Mouse (Mus musculus) G1E (cell line): ENCODE measurements around the gene Rd3. TPM values are rescaled to one million over a fixed set of nuclear protein-coding genes. Genes with fewer than 3 reads are reported as not detected.

Experiments used
- ATAC-seq: 2 replicates; pipeline ENCODE4 v1.8.0; 2016; ENCODE audit warnings: mild to moderate bottlenecking; ENCODE audit not compliant: insufficient number of reproducible peaks, poor library complexity, low FRiP score, severe bottlenecking; ENCODE audit errors: extremely low read depth
- DNase-seq: peaks from one replicate; pipeline ENCODE4 v3.0.0; 2012; ENCODE audit warnings: low spot score
- H3K27me3 ChIP-seq: 2 replicates; pipeline ENCODE4 v1.6.1; 2012; ENCODE audit warnings: mild to moderate bottlenecking, low read length, inconsistent platforms; ENCODE audit not compliant: insufficient read depth
- H3K36me3 ChIP-seq: replicated peaks from 2 replicates; pipeline ENCODE3; 2012; ENCODE audit warnings: mild to moderate bottlenecking, inconsistent platforms
- H3K4me1 ChIP-seq: 2 replicates; pipeline ENCODE4 v1.6.1; 2012; ENCODE audit warnings: low read depth, low read length, inconsistent platforms, mixed read lengths; ENCODE audit not compliant: insufficient read depth
- H3K4me3 ChIP-seq: 2 replicates; pipeline ENCODE4 v1.5.1; 2012; ENCODE audit warnings: low read depth, mild to moderate bottlenecking, inconsistent platforms, low read length, moderate library complexity, mixed read lengths
- H3K9me3 ChIP-seq: replicated peaks from 2 replicates; pipeline ENCODE4 v1.6.1; 2012; ENCODE audit warnings: inconsistent platforms
- CTCF ChIP-seq: IDR thresholded peaks from 2 replicates; pipeline ENCODE4 v1.5.1; 2012; ENCODE audit warnings: low read depth, low read length, inconsistent platforms, mixed read lengths
- GATA1 ChIP-seq: IDR thresholded peaks from 2 replicates; pipeline ENCODE4 v1.6.1; 2012; ENCODE audit warnings: borderline replicate concordance, low read length, inconsistent platforms, mixed read lengths
- GATA2 ChIP-seq: IDR thresholded peaks from 2 replicates; pipeline ENCODE4 v1.6.1; 2012; ENCODE audit warnings: low read depth, low read length, inconsistent platforms, borderline replicate concordance
- POLR2AphosphoS5 ChIP-seq: IDR thresholded peaks from 2 replicates; pipeline ENCODE4 v1.6.1; 2012; ENCODE audit warnings: low read depth, low read length, inconsistent platforms; ENCODE audit not compliant: insufficient replicate concordance
- TAL1 ChIP-seq: conservative IDR thresholded peaks from 2 replicates; pipeline ENCODE4 v1.6.1; 2012; ENCODE audit warnings: low read depth, low read length, inconsistent platforms, mixed read lengths
- polyA plus RNA-seq: library from polyadenylated mRNA; stranded (reverse); fragments of >175 nt; gene quantifications from 2 replicates; pipeline ENCODE4 v1.2.3, GENCODE M21; 2012
- total RNA-seq, 2 experiments: library from RNA; stranded (forward) in 1 of 2; stranded (reverse) in 1 of 2; fragments of 200-1000 nt in 1 of 2; fragments of >200 nt in 1 of 2; fragmentation: Nextera tagmentation in 1 of 2; gene quantifications; 2 replicates each; pipeline ENCODE4 v1.2.3; 2014 to 2017

The Rd3 gene
- total and polyA plus RNA-seq, 3 experiments = not detected

DNA sequence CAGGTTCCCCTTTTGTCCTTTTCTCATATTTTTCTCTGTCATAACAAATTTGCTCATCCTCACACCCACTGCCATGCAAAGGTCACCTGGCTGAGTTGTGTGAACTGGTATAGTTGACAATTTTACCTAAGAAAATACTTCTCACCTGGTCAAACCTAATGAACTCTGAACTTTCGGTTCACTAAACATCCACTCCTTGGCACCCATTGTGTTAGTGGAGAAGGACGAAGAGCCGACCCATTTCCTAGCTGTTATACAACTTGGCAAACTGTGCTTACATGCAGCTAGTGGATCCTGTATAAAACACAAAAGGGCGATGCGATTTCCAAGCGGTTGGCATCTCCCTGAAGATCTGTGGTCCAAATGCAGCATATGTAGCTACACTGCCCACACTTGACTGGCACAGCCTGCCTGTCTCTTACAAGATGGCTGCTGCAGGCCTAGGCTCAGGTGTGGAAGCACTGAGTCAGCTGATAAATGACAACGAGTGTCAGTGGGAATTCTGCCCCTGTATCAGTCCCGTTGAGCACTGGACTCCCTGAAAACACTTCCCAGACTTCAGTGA, 19.5 kb downstream of the Rd3 start:
- no peak for ATAC-seq

DNA sequence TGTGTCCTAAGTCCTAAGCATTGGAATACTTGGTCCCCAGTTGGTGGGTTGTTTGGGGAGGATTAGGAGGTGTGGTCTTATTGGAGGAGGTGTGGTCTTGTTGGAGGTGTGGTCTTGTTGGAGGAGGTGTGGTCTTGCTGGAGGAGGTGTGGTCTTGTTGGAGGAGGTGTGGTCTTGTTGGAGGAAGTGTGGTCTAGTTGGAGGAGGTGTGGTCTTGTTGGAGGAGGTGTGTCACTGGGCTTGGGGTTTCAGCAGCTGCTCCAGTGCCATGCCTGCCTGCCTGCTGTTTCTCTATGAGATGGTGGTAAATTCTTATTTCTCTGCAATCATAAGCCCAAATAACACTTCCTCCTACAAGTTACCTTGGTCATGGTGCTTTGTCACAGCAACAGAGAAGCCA, 21.9 kb downstream of the Rd3 start:
- TF ChIP-seq GATA2 (no peak), GATA1 (no peak), TAL1 (no peak), CTCF (no peak), POLR2AphosphoS5 (no peak)
- H3K4me1 ChIP-seq = peaks cover 7% of the 10 kb centered on the region
- H3K9me3 ChIP-seq = no peaks in the 10 kb centered on the region
- DNase-seq (no peak), ATAC-seq (no peak)
- H3K27me3 ChIP-seq = no peaks in the 10 kb centered on the region
- H3K4me3 ChIP-seq = no peak overlapping the region
- H3K36me3 ChIP-seq = peaks cover 3% of the 10 kb centered on the region

More for the DNA sequence above, 19.5 kb downstream of the Rd3 start:
- Histone ChIP-seq H3K36me3 (peaks cover 3% of the 10 kb centered on the region), H3K4me1 (peaks cover 9% of the 10 kb centered on the region), H3K4me3 (no peak overlapping the region), H3K9me3 (no peaks in the 10 kb centered on the region), H3K27me3 (no peaks in the 10 kb centered on the region)
- DNase-seq = no peak
- TF ChIP-seq GATA1 (no peak), TAL1 (no peak), POLR2AphosphoS5 (no peak), CTCF (no peak), GATA2 (no peak)

Other genes starting within 250 kb of the Rd3 start
- 42.0 and 61.9 TPM in 2 replicates for gene Nek2, start 155.9 kb upstream of the Rd3 start, total RNA-seq (2014; fragmentation: Nextera tagmentation)
- gene Nek2, start 155.9 kb upstream of the Rd3 start, total RNA-seq (2017) = 39.2 and 40.6 TPM in 2 replicates
- gene Nek2, start 155.9 kb upstream of the Rd3 start, polyA plus RNA-seq = 11.5 and 17.3 TPM in 2 replicates
- gene Slc30a1, start 70.6 kb upstream of the Rd3 start, total RNA-seq (2014; fragmentation: Nextera tagmentation) = 12.0 and 14.4 TPM in 2 replicates
- gene Slc30a1, start 70.6 kb upstream of the Rd3 start, total RNA-seq (2017) = 16.0 and 16.1 TPM in 2 replicates
- 12.0 and 12.8 TPM in 2 replicates for gene Slc30a1, start 70.6 kb upstream of the Rd3 start, polyA plus RNA-seq
- 3.5 and 6.8 TPM in 2 replicates for gene Traf5, start 115.2 kb downstream of the Rd3 start, total RNA-seq (2014; fragmentation: Nextera tagmentation)
- gene Traf5, start 115.2 kb downstream of the Rd3 start, total RNA-seq (2017) = 3.5 and 4.7 TPM in 2 replicates
- gene Traf5, start 115.2 kb downstream of the Rd3 start, polyA plus RNA-seq = 1.1 and 1.6 TPM in 2 replicates
- gene Rcor3, start 160.7 kb downstream of the Rd3 start, total RNA-seq (2014; fragmentation: Nextera tagmentation) = 73.9 and 74.8 TPM in 2 replicates
- 39.4 and 41.1 TPM in 2 replicates for gene Rcor3, start 160.7 kb downstream of the Rd3 start, total RNA-seq (2017)
- gene Rcor3, start 160.7 kb downstream of the Rd3 start, polyA plus RNA-seq = 22.7 and 24.2 TPM in 2 replicates
- not detected in 2 replicates for gene Kcnh1, start 213.4 kb downstream of the Rd3 start, total RNA-seq (2014; fragmentation: Nextera tagmentation)
- 0.05 and 0.06 TPM in 2 replicates for gene Kcnh1, start 213.4 kb downstream of the Rd3 start, total RNA-seq (2017)
- gene Kcnh1, start 213.4 kb downstream of the Rd3 start, polyA plus RNA-seq = not detected in 2 replicates